Mouse (Mus musculus) embryonic stem cell, embryonic (primary cell): ENCODE measurements around the gene Sec22c.

ENCODE experiments used
- CTCF ChIA-PET, 4 experiments: fragments of 300-600 bp in 2 of 4; fragments of 350-600 bp in 2 of 4; sonication (Branson Sonifier 250); formaldehyde crosslinking; loops; one replicate each; lab custom pipeline; 2022; ENCODE audit warnings: inconsistent platforms in 2 of 4; lab: Charles Lee
- POLR2A ChIA-PET, 4 experiments: fragments of 300-600 bp in 2 of 4; fragments of 350-600 bp in 2 of 4; sonication (Branson Sonifier 250); formaldehyde crosslinking; loops; one replicate each; lab custom pipeline; 2022; ENCODE audit warnings: antibody characterized with exemption in 4 of 4, inconsistent platforms in 1 of 4; lab: Charles Lee

Gene Sec22c

GRCm38 (mm10) chr9:121706029-121706675, 862 bp upstream of the Sec22c start:
- CTCF ChIA-PET, result interaction anchor here in 1 of 4 experiments (0.7 kb wide), 1 partner anchor 172 kb away, joined by 9 read pairs; no protein-coding TSS in a partner anchor

GRCm38 (mm10) chr9:121704261-121704645, 1.0 kb downstream of the Sec22c start:
- ChIA-PET CTCF (interaction anchor here in 1 of 4 experiments (0.5 to 1.2 kb wide), 4 partner anchors 9 to 237 kb away, joined by 3 read pairs; no protein-coding TSS in a partner anchor), POLR2A (interaction anchor here in 3 of 4 experiments (0.7 to 4.0 kb wide), 13 partner anchors 9 to 211 kb away, joined by 3 to 46 read pairs (median 5); partner anchors contain the start of genes Nktr (in 3 of the 3) and Vipr1 (in 1 of the 3))

More at GRCm38 (mm10) chr9:121706029-121706675, 862 bp upstream of the Sec22c start:
- POLR2A ChIA-PET, result interaction anchor here in 3 of 4 experiments (1.0 to 4.0 kb wide), 5 partner anchors 9 to 16 kb away, joined by 3 to 46 read pairs (median 13); partner anchors contain the start of gene Nktr (in 3 of the 3)

- ChIA-PET POLR2A (interaction anchor here in 2 of 4 experiments (0.6 to 1.8 kb wide), 6 partner anchors 13 to 118 kb away, joined by 3 to 12 read pairs (median 4); partner anchors contain the start of genes Nktr (in 2 of the 2) and Ss18l2 (in 1 of the 2)), CTCF (interaction anchor here in 3 of 4 experiments (0.5 to 1.0 kb wide), 9 partner anchors 13 to 1481 kb away, joined by 3 to 7 read pairs (median 4); partner anchors contain the start of gene Ss18l2 (in 1 of the 3))
Observed at GRCm38 (mm10) chr9:121697150-121698049, 7.9 kb downstream of the Sec22c start.

- CTCF ChIA-PET, result interaction anchor here in 2 of 4 experiments (0.5 to 1.0 kb wide), 2 partner anchors 17 to 1156 kb away, joined by 3 read pairs; no protein-coding TSS in a partner anchor
- POLR2A ChIA-PET, result interaction anchor here in 2 of 4 experiments (0.6 to 1.2 kb wide), 3 partner anchors 13 to 91 kb away, joined by 3 to 10 read pairs (median 4); partner anchors contain the start of genes Nktr (in 1 of the 2) and Ss18l2 (in 1 of the 2)
Observed at GRCm38 (mm10) chr9:121696626-121697025, 8.7 kb downstream of the Sec22c start.

- ChIA-PET POLR2A (interaction anchor here in 1 of 4 experiments (1.3 kb wide), 2 partner anchors 10 to 15 kb away, joined by 5 to 7 read pairs; partner anchors contain the start of genes Sec22c and Ss18l2), CTCF (interaction anchor here in 1 of 4 experiments (0.7 to 0.9 kb wide), 2 partner anchors 9 to 217 kb away, joined by 3 read pairs; no protein-coding TSS in a partner anchor)
Observed at GRCm38 (mm10) chr9:121694736-121695135, 10.6 kb downstream of the Sec22c start.

GRCm38 (mm10) chr9:121690734-121691133, 14.6 kb downstream of the Sec22c start:
- ChIA-PET CTCF (interaction anchor here in 2 of 4 experiments (0.6 to 1.4 kb wide), 6 partner anchors 8 to 1177 kb away, joined by 3 to 6 read pairs (median 3); partner anchors contain the start of genes Sec22c (in 2 of the 2) and Ss18l2 (in 1 of the 2)), POLR2A (interaction anchor here in 2 of 4 experiments (0.7 to 1.0 kb wide), 3 partner anchors 15 to 246 kb away, joined by 3 read pairs; partner anchors contain the start of genes Sec22c (in 1 of the 2) and Ss18l2 (in 1 of the 2))

- ChIA-PET POLR2A (interaction anchor here in 2 of 4 experiments (0.7 to 1.0 kb wide), 2 partner anchors 15 to 246 kb away, joined by 3 read pairs; partner anchors contain the start of gene Sec22c (in 1 of the 2)), CTCF (interaction anchor here in 2 of 4 experiments (0.6 to 1.4 kb wide), 5 partner anchors 8 to 1176 kb away, joined by 3 to 6 read pairs (median 3); partner anchors contain the start of genes Sec22c (in 2 of the 2) and Ss18l2 (in 1 of the 2))
Observed at GRCm38 (mm10) chr9:121690200-121690651, 15.1 kb downstream of the Sec22c start.

GRCm38 (mm10) chr9:121684702-121685101, 20.6 kb downstream of the Sec22c start:
- ChIA-PET POLR2A (interaction anchor here in 1 of 4 experiments (1.2 kb wide), 1 partner anchor 42 kb away, joined by 3 read pairs; the partner anchor contains the start of genes Lyzl4 and Vipr1), CTCF (interaction anchor here in 2 of 4 experiments (0.6 to 1.5 kb wide), 3 partner anchors 18 to 205 kb away, joined by 3 to 4 read pairs (median 4); no protein-coding TSS in a partner anchor)

GRCm38 (mm10) chr9:121682037-121682680, 23.1 kb downstream of the Sec22c start:
- CTCF ChIA-PET, result interaction anchor here in 2 of 4 experiments (0.7 to 1.3 kb wide), 3 partner anchors 13 to 205 kb away, joined by 3 to 4 read pairs (median 3); no protein-coding TSS in a partner anchor

GRCm38 (mm10) chr9:121681191-121681590, 24.1 kb downstream of the Sec22c start:
- ChIA-PET POLR2A (interaction anchor here in 1 of 4 experiments (1.3 kb wide), 1 partner anchor 204 kb away, joined by 4 read pairs; no protein-coding TSS in a partner anchor), CTCF (interaction anchor here in 1 of 4 experiments (1.3 to 2.6 kb wide), 3 partner anchors 11 to 204 kb away, joined by 4 to 35 read pairs (median 8); no protein-coding TSS in a partner anchor)

More at GRCm38 (mm10) chr9:121682037-121682680, 23.1 kb downstream of the Sec22c start:
- POLR2A ChIA-PET, result interaction anchor here in 1 of 4 experiments (1.3 kb wide), 1 partner anchor 205 kb away, joined by 4 read pairs; no protein-coding TSS in a partner anchor

GRCm38 (mm10) chr9:121679549-121679948, 25.7 kb downstream of the Sec22c start:
- CTCF ChIA-PET, result interaction anchor here (0.5 to 2.6 kb wide), 47 partner anchors 8 to 1294 kb away, joined by 3 to 35 read pairs (median 4); partner anchors contain the start of genes Lyzl4 (in 2 of the 4), Vipr1 (in 2 of the 4), Nktr (in 1 of the 4) and Ss18l2 (in 1 of the 4)
- POLR2A ChIA-PET, result interaction anchor here in 1 of 4 experiments (0.8 kb wide), 1 partner anchor 40 kb away, joined by 3 read pairs; the partner anchor contains the start of gene Nktr

GRCm38 (mm10) chr9:121677476-121677875, 27.8 kb downstream of the Sec22c start:
- ChIA-PET CTCF (interaction anchor here in 3 of 4 experiments (0.8 to 1.2 kb wide), 4 partner anchors 8 to 200 kb away, joined by 3 to 5 read pairs (median 4); no protein-coding TSS in a partner anchor), POLR2A (interaction anchor here in 1 of 4 experiments (0.6 kb wide), 1 partner anchor 1035 kb away, joined by 5 read pairs; no protein-coding TSS in a partner anchor)

- POLR2A ChIA-PET, result interaction anchor here in 1 of 4 experiments (0.6 kb wide), 1 partner anchor 1035 kb away, joined by 5 read pairs; no protein-coding TSS in a partner anchor
- CTCF ChIA-PET, result interaction anchor here in 3 of 4 experiments (0.8 to 1.2 kb wide), 4 partner anchors 8 to 200 kb away, joined by 3 to 5 read pairs (median 4); no protein-coding TSS in a partner anchor
Observed at GRCm38 (mm10) chr9:121677069-121677468, 28.2 kb downstream of the Sec22c start.

- POLR2A ChIA-PET, result interaction anchor here in 3 of 4 experiments (0.6 to 0.7 kb wide), 5 partner anchors 23 to 457 kb away, joined by 3 to 12 read pairs (median 4); no protein-coding TSS in a partner anchor
- CTCF ChIA-PET, result interaction anchor here in 3 of 4 experiments (0.6 to 1.1 kb wide), 4 partner anchors 34 to 985 kb away, joined by 3 to 6 read pairs (median 3); partner anchors contain the start of gene Lyzl4 (in 1 of the 3)
Observed at GRCm38 (mm10) chr9:121675556-121675955, 29.7 kb downstream of the Sec22c start.

- ChIA-PET CTCF (interaction anchor here in 1 of 4 experiments (1.1 kb wide), 1 partner anchor 198 kb away, joined by 3 read pairs; no protein-coding TSS in a partner anchor), POLR2A (interaction anchor here in 2 of 4 experiments (0.6 to 0.7 kb wide), 2 partner anchors 86 to 181 kb away, joined by 3 to 12 read pairs; no protein-coding TSS in a partner anchor)
Observed at GRCm38 (mm10) chr9:121675011-121675410, 30.3 kb downstream of the Sec22c start.
